Mouse (Mus musculus): ENCODE measurements at regions not wholly inside any gene's neighbourhood (a gene's known extent, or its start where the extent isn't known, plus 50 kb on each side); places are given as distances from the start of the nearest gene placed in this dataset.

DNA sequence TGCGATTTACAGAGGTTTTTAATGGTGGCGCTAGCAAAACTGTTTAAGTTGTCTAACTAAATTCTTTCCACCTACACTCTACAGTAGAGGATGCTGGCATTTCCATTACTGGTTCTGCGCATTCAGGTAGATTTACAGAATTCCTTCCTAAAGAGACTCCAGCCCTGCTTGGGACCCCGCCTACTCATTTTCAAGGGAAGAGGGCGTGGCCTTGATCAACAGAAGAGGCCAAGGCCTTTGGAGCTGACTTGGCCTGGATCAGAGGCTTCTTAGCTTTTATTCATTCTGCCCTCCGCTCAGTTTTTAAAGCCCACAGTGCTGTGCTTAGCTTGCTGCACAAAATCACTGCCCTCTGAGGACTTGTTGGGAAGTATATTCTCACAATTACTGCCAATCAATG, 364.8 kb downstream of the Nkx6-1 start:
- no peak for TF ChIP-seq CTCF (IDR thresholded peaks at IDR 0.05; ENCODE audit: extremely low read depth, insufficient read depth, low read length)
- TF ChIP-seq POLR2A (IDR thresholded peaks at IDR 0.05; ENCODE audit: extremely low read depth, insufficient read depth, low read length) = no peak
